Mouse (Mus musculus): Measurements from ENCODE around the gene 4931428F04Rik. TPM values are rescaled to one million over a fixed set of nuclear protein-coding genes. Genes with fewer than 3 reads are reported as not detected.

The 4931428F04Rik gene
- total RNA-seq, 1 experiment, result 4.2 TPM

- DNase-seq (ENCODE audit: low read depth, low spot score), result no peak
- Histone ChIP-seq H3K27ac (ENCODE audit: insufficient read depth, low read depth, low read length, poor library complexity, severe bottlenecking) (peak overlapping the region; percentile 27; the same call in 1 of the 2 replicates), H3K36me3 (ENCODE audit: control insufficient read depth, insufficient read depth, low read length, poor library complexity, severe bottlenecking) (peaks cover 62% of the 10 kb centered on the region), H3K4me1 (ENCODE audit: control insufficient read depth in 2 of 2, insufficient read depth in 2 of 2, low read length in 2 of 2, poor library complexity in 1 of 2) (peaks cover 0 to 18% of the 10 kb centered on the region in 2 experiments; a peak in 2 of 4 replicates), H3K4me3 (ENCODE audit: insufficient read depth in 1 of 2, low read depth in 1 of 2, low read length in 2 of 2, poor library complexity in 1 of 2, severe bottlenecking in 1 of 2) (no peak overlapping the region), H3K9ac (ENCODE audit: insufficient read depth, low read depth, low read length, poor library complexity, severe bottlenecking) (no peak overlapping the region), H3K9me3 (ENCODE audit: control insufficient read depth, insufficient read depth, low read depth, low read length) (no peaks in the 10 kb centered on the region)
- no peak for TF ChIP-seq ZC3H11A (IDR thresholded peaks at IDR 0.05; ENCODE audit: borderline replicate concordance, low read depth, low read length)
- TF ChIP-seq HCFC1 (IDR thresholded peaks at IDR 0.05; ENCODE audit: borderline replicate concordance, insufficient read depth, low read length), result no peak
- TF ChIP-seq CHD2 (IDR thresholded peaks at IDR 0.05; ENCODE audit: low read depth, low read length), result no peak
- TF ChIP-seq ZNF384 (IDR thresholded peaks at IDR 0.05; ENCODE audit: low read depth, low read length), result no peak
- no peak for TF ChIP-seq MAFK (IDR thresholded peaks at IDR 0.05; ENCODE audit: insufficient read depth, low read depth, low read length)
- in situ Hi-C loops (cut with MboI; ENCODE audit: low sequenced_read_pairs in 2 of 2, unreplicated experiment in 2 of 2), result no loop called here
Measured at GRCm38 (mm10) chr8:105303874-105304273, 14.2 kb upstream of the 4931428F04Rik start.

DNA sequence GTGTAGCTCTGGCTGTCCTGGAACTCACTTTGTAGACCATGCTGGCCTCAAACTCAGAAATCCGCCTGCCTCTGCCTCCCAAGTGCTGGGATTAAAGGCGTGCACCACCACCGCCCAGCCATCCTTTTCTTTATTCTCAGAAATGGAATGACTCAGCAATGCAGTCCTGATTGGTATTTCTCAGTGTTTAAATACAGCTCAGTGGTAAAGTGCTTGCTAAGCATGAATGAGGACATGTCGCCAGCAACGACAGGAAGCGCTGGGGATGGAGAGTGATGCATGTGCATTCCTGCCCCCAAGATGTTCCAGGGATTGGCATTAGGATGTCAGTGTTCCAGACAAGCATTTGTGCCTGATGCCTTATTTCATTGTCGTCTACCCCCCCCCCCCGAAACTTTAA is 13.7 kb upstream of the 4931428F04Rik start:
- TF ChIP-seq MAFK (IDR thresholded peaks at IDR 0.05; ENCODE audit: insufficient read depth, low read depth, low read length) (no peak), HCFC1 (IDR thresholded peaks at IDR 0.05; ENCODE audit: borderline replicate concordance, insufficient read depth, low read length) (no peak), CHD2 (IDR thresholded peaks at IDR 0.05; ENCODE audit: low read depth, low read length) (no peak), ZNF384 (IDR thresholded peaks at IDR 0.05; ENCODE audit: low read depth, low read length) (no peak)
- DNase-seq (ENCODE audit: low read depth, low spot score), result no peak
- Histone ChIP-seq H3K4me1 (ENCODE audit: control insufficient read depth in 2 of 2, insufficient read depth in 2 of 2, low read length in 2 of 2, poor library complexity in 1 of 2) (peaks cover 0 to 19% of the 10 kb centered on the region in 2 experiments; a peak in 2 of 4 replicates), H3K4me3 (ENCODE audit: insufficient read depth in 1 of 2, low read depth in 1 of 2, low read length in 2 of 2, poor library complexity in 1 of 2, severe bottlenecking in 1 of 2) (no peak overlapping the region), H3K9me3 (ENCODE audit: control insufficient read depth, insufficient read depth, low read depth, low read length) (no peaks in the 10 kb centered on the region), H3K36me3 (ENCODE audit: control insufficient read depth, insufficient read depth, low read length, poor library complexity, severe bottlenecking) (peaks cover 60% of the 10 kb centered on the region), H3K9ac (ENCODE audit: insufficient read depth, low read depth, low read length, poor library complexity, severe bottlenecking) (no peak overlapping the region), H3K27ac (ENCODE audit: insufficient read depth, low read depth, low read length, poor library complexity, severe bottlenecking) (peak overlapping the region; percentile 27; the same call in 1 of the 2 replicates)
- in situ Hi-C loops (cut with MboI; ENCODE audit: low sequenced_read_pairs in 2 of 2, unreplicated experiment in 2 of 2), result no loop called here

- in situ Hi-C loops (cut with MboI; ENCODE audit: low sequenced_read_pairs in 2 of 2, unreplicated experiment in 2 of 2), result no loop called here
- no peaks in the 10 kb centered on the region for H3K9me3 ChIP-seq (ENCODE audit: control insufficient read depth, insufficient read depth, low read depth, low read length)
- H3K9ac ChIP-seq (ENCODE audit: insufficient read depth, low read depth, low read length, poor library complexity, severe bottlenecking), result no peak overlapping the region
- TF ChIP-seq ZNF384 (IDR thresholded peaks at IDR 0.05; ENCODE audit: low read depth, low read length) (no peak), MAFK (IDR thresholded peaks at IDR 0.05; ENCODE audit: insufficient read depth, low read depth, low read length) (no peak), ZC3H11A (IDR thresholded peaks at IDR 0.05; ENCODE audit: borderline replicate concordance, low read depth, low read length) (no peak), HCFC1 (IDR thresholded peaks at IDR 0.05; ENCODE audit: borderline replicate concordance, insufficient read depth, low read length) (no peak), CHD2 (IDR thresholded peaks at IDR 0.05; ENCODE audit: low read depth, low read length) (no peak)
- no peak overlapping the region for H3K4me3 ChIP-seq (ENCODE audit: insufficient read depth in 1 of 2, low read depth in 1 of 2, low read length in 2 of 2, poor library complexity in 1 of 2, severe bottlenecking in 1 of 2)
- H3K4me1 ChIP-seq (ENCODE audit: control insufficient read depth in 2 of 2, insufficient read depth in 2 of 2, low read length in 2 of 2, poor library complexity in 1 of 2), result peaks cover 2 to 28% of the 10 kb centered on the region in 2 experiments; a peak in 2 of 4 replicates
- no peak for DNase-seq (ENCODE audit: low read depth, low spot score)
- H3K27ac ChIP-seq (ENCODE audit: insufficient read depth, low read depth, low read length, poor library complexity, severe bottlenecking), result no peak overlapping the region
- peaks cover 48% of the 10 kb centered on the region for H3K36me3 ChIP-seq (ENCODE audit: control insufficient read depth, insufficient read depth, low read length, poor library complexity, severe bottlenecking)
Measured at GRCm38 (mm10) chr8:105299962-105300361, 10.3 kb upstream of the 4931428F04Rik start.

- H3K27ac ChIP-seq (ENCODE audit: insufficient read depth, low read depth, low read length, poor library complexity, severe bottlenecking), result peak overlapping the region; percentile 45; the same call in 1 of the 2 replicates
- peaks cover 34% of the 10 kb centered on the region for H3K36me3 ChIP-seq (ENCODE audit: control insufficient read depth, insufficient read depth, low read length, poor library complexity, severe bottlenecking)
- peak overlapping the region; percentile 92 to 93 for H3K4me3 ChIP-seq (ENCODE audit: insufficient read depth in 1 of 2, low read depth in 1 of 2, low read length in 2 of 2, poor library complexity in 1 of 2, severe bottlenecking in 1 of 2)
- H3K9ac ChIP-seq (ENCODE audit: insufficient read depth, low read depth, low read length, poor library complexity, severe bottlenecking), result peak overlapping the region; percentile 95
- H3K9me3 ChIP-seq (ENCODE audit: control insufficient read depth, insufficient read depth, low read depth, low read length), result no peaks in the 10 kb centered on the region
- TF ChIP-seq MAFK (IDR thresholded peaks at IDR 0.05; ENCODE audit: insufficient read depth, low read depth, low read length), result no peak
- TF ChIP-seq ZC3H11A (IDR thresholded peaks at IDR 0.05; ENCODE audit: borderline replicate concordance, low read depth, low read length), result no peak
- no peak for TF ChIP-seq ZNF384 (IDR thresholded peaks at IDR 0.05; ENCODE audit: low read depth, low read length)
- no peak for TF ChIP-seq HCFC1 (IDR thresholded peaks at IDR 0.05; ENCODE audit: borderline replicate concordance, insufficient read depth, low read length)
- TF ChIP-seq CHD2 (IDR thresholded peaks at IDR 0.05; ENCODE audit: low read depth, low read length), result no peak
- in situ Hi-C loops (cut with MboI; ENCODE audit: low sequenced_read_pairs in 2 of 2, unreplicated experiment in 2 of 2), result no loop called here
- peaks cover 2 to 20% of the 10 kb centered on the region in 2 experiments; a peak in 3 of 4 replicates for H3K4me1 ChIP-seq (ENCODE audit: control insufficient read depth in 2 of 2, insufficient read depth in 2 of 2, low read length in 2 of 2, poor library complexity in 1 of 2)
- DNase-seq (ENCODE audit: low read depth, low spot score), result no peak
Measured at GRCm38 (mm10) chr8:105298351-105299252, 8.9 kb upstream of the 4931428F04Rik start.
